Mouse (Mus musculus) thymus, postnatal 10 days (tissue): ENCODE results near the gene Ticrr.

Experiments used
- DNase-seq, 2 experiments: peaks; one replicate each; pipeline ENCODE4 v3.0.0; 2021; ENCODE audit warnings: low spot score in 2 of 2

The Ticrr gene

DNA sequence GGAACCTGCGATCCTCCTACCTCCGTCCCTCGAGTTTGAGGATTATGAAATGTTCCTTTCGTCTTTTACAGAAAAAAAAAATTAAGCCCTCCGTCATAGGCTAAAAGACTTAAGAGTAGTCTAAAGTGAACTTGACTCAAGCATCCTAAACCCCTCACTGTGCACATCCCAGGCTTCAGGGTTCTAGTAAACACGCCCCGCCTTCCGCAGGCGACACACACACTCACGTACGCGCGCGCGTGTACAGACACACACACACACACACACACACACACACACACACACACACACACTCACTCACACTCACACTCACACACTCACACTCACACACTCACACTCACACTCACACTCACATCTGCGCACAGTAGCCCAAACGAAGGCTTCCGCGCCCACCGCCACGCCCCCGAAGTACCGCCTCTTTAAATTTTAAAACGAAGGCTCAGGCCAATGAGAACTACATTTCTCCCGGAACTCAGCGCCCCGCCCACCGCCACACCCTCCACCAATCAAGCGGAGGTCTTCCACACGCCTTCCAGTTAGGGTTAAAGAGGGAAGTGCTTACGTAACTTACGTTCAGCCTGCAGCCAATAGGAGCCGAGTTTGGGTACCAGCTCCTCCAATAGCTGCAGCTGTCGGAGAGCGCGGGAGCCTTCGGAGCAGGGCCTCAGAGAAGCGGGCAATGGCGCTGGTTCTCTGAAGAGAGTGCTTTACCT lies at the start of gene Ticrr:
Gene Ticrr, plus strand, starts transcription at position 619 of the 713 bp plus-strand sequence.
- peak; percentile 97 for DNase-seq

DNA sequence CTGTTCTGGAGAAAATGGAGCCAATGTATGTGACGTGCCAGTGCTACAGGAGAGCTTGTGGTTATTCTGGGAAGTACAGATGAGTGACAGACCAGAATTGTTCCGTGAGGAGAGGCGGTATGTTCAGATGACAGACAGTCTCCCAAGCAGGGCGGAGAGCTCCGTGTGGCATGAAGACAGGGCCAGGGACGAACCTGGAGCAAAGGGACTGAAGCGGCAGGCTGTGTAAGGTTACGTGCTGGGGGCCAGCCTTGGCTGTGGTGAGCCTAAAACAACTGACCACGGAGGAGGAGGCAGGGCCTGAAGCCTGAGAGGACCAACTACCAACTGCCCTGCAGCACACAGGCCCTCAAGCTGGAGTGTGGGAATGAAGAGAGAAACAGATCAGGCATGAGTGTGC lies 48.1 kb upstream of the Ticrr start:
- no peak for DNase-seq

DNA sequence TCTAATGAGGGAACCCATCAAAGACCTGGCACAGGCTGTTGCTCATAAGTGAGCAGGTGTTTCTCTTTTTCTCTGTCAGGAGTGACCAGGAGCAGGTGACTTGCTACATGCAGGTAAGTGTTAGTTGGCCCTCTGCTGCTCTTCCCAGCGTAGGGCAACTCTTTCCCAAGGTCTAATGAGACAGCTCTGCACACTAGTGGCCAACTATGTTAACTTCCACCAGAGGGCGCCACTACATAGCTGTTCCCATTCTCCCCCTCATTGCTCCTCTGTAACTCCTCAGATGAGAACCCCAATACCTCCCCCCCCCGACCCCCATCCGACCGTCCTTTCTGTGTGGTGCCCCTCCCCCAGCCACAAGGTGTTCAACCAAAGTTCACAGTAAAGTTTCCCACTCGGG lies 47.2 kb upstream of the Ticrr start:
- DNase-seq: peak in 1 of 2 experiments; percentile 64

DNA sequence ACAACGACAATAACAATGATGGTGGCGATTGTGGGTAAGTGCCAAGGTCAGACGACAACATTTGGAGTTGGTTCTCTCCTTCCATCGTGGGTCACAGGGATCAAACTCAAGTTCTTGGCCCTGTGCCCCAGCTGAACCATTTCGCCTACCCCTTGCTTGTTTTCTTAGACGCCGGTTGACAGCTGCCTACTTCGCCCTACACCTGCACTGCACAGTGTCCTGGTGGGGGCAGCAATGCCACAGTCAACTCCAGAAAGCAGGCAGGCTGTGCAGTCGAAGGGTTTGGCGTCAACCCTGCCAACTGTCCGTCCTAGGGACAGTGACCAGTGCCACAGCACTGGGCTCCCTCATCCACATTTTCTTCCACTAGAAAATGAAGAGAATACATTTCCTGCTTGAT lies 46.7 kb upstream of the Ticrr start:
- DNase-seq: no peak

DNA sequence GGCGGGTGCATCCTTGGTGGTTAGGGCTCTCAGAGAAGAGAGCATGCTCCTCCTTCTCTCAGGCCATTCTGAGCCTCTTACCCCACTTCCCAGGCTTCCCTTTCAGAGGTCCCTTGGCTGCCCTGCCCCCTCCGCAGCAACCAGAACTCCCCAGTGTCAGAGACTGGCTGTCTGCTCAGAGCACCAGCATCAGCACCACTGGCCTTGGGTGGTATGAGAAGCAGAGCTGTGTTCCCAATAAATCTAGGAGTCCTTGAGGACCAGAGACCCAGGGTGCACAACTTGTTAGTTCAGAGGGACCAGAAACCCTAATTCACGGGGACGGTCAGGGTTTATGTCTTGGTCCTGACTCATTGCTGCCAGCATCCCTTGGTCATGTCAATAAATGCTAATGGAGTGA lies 45.0 kb upstream of the Ticrr start:
- DNase-seq: no peak

DNA sequence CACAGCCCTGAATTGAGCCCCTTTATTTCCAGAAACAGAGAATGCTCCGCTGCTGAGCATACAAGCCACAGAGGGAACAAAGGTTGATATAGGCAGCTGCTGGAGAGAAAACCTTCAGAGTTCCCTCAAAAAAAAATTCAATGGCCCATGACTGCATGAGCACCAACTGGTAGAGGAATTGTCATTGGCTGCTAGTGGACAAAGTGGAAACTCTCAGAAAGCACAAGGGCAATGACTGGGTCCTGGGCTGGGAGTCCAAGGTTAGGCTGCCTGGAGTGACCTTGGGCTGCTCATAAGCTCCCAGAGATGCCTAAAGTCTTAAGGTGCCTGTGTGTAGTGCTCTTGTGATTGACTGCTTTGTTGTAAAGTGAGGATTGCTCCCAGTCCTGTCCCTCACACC lies 44.1 kb upstream of the Ticrr start:
- DNase-seq: no peak

DNA sequence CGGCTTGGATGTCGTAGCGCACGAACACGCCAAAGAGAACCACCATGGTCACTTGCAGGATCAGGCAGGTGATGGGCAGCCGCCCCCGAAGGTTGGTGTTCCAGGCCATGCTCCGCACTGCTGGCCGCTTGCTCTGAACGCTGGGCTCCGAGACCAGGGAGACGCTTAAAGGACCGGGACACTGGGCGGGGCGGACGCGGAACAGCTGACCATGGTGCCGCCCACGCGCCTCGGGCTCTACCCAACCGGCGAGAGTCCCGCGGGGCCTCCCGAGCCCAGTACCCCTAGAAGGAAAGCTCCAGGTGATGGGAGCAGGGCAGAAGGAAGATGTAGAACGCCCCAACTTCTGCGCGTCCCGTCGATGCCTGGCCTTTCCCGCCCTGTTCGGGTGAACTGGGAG lies 42.6 kb upstream of the Ticrr start, which contains the start of gene Rhcg:
Gene Rhcg, minus strand, starts transcription at position 240 of the 400 bp plus-strand sequence.
- DNase-seq: no peak

DNA sequence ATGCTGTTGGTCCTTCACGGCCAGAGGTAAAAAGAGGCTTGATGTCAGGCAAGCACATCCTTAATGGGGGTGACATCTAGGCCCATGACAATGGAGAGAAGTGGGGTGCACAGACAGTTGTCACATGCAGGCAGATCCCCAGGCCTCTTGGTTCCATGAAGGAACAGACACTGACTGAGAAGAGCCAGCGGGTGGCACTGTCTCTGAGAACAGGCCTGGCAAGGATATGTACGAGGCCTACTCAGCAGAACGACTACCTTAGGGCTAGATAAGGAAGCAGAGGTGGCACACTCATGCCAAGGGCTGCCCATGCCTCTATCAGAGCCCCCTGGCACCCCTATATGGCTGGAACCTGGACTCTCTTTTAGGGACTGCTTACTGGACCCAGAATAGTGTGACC lies 40.5 kb upstream of the Ticrr start:
- no peak for DNase-seq

DNA sequence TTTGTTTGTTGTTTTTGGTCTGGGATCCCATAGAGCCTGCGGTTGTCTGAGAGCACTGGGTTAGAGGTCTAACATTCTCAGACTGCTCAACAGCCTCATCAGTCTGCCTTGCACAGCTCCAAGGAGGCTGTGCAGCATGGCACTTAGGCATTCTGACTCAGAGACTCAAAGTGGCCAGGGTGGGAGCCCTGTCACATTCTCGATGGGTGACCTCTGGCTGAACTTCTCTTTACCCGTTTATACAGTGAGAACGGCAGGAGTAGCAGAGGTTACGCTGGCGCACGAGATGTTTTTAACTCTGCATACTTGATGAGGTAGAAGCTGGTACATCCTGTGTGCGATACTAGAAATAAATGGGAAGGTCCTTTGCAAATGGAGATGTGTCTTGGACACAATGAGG lies 36.9 kb upstream of the Ticrr start:
- no peak for DNase-seq

DNA sequence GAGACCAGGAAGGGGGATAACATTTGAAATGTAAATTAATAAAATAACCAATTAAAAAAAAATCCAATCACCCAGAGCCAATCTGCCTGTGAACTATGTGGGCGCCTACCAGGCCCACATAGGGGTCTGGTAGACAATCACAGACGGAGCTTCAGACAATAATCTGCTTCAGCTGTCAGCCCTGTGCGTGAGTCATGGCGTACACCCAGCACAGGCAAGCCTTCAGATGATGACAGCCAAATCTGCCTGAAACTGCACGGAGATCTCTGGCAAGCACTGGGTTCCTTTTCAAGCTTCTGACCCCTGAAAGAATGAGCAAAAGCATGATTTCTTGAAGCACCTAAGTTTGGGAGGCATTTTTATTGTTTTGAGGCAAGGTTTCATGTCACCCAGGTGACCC lies 33.8 kb upstream of the Ticrr start:
- no peak for DNase-seq

DNA sequence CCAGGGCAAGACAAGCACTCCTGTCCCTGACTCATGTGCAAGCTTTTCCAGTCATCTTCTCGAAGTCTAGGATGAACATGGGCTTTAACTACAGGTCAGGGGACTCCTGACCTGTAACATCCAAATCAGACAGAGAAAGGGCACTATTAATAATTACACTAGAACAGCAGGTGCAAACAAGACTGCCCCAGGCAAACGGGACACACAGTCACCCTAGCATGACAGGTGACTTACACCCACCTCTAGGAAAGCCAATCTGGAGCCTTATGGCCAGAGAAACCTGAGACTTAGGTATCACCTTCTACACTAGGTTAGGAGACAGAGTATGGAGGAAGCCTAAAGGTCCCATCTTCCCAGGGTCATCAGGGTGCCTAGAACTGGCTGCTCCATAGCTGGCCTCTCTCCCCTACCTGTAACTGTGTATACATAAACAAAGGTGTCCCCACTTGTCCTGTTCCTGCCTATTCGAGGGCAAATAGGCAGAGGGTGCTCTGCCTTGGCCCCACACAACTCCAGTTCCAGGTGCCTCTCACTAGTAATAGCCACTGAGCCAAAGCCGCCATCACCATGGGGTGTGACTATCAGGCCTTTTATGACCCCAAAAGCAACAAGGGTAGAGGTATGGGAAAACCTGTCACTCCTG lies 31.6 kb upstream of the Ticrr start:
- no peak for DNase-seq

DNA sequence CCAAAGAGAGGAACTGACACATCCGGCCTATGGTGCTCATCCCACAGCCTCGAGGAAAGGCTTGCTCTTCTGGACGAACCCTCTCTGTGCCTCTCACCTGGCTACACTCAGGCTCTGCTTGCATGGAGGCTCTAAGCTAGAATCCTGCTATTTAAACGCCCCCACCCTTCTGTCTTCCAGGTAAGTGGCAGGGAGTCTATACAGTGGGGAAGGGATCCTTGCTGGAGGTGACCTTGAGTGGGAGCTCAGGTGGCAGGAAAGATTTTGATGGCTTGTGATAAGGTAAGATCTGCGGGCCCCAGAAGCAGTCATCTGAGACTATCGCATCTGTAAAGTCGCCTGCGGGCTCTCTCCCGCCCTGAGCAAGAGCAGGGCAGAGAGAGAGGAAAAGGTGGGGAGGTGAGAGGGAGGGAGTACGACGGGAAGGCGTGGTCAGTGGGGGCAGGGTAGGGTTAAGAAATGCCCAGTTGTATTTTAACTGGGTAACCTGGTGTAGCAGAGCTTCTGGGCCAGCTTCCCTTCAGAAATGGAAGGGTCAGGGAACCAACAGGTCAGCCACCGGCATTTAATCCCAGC lies 28.1 kb upstream of the Ticrr start:
- no peak for DNase-seq

DNA sequence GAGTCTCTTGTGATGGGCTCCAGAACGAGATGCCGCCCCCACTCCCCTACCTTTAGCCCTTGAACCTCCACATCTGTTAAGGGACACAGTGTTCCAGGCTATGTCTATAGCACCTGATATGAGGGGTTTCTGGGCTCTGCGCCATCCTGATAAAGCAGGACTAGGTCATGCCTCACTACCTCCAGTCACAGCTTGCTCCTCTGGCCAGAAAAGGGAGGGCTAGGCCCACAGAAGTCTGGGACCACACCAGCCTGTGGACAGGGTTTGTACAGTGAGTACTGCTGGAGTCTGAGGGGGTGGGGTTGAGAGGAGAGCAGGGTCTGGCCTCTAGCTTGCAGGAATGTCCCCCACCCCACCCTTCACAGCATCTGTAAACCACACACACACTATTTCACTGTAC lies 12.8 kb upstream of the Ticrr start:
- no peak for DNase-seq

DNA sequence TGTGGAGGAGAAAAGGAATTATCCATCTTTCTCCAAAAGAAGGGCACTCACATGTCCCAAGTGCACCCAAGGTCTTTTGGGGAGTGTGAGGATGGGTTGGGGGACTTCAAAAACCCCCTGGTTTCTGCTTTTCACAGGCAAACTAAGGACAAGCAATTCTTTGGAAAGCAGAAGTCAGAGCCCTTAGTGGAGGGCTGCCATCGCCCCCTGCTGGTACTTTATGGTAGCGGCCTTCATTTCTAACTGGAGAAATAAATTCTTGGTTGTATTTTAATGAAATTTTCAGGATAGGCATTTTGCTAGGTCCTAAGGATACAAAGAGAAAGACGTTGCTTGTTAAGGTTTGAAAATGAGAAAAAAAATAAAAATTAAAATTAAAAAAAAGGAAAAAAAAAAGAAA lies 11.0 kb upstream of the Ticrr start:
- peak in 1 of 2 experiments; percentile 44 for DNase-seq

DNA sequence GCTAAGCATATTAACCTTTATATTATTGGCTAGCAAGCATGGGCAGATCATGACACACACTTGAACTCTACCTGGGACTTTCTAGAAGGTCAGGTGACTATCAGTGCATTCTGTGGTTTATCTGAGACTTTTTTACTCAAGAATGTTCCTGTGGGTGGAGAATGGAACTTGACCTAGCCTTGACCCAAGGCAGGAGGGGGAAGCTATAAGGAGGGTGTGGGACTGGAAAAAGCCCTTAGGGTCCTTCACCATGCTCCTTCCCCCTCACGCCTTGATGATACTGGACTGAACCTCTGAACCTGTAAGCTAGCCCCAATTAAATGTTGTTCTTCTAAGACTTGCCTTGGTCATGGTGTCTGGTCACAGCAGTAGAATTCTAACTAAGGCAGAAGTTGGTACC lies 5.8 kb upstream of the Ticrr start:
- DNase-seq: no peak

DNA sequence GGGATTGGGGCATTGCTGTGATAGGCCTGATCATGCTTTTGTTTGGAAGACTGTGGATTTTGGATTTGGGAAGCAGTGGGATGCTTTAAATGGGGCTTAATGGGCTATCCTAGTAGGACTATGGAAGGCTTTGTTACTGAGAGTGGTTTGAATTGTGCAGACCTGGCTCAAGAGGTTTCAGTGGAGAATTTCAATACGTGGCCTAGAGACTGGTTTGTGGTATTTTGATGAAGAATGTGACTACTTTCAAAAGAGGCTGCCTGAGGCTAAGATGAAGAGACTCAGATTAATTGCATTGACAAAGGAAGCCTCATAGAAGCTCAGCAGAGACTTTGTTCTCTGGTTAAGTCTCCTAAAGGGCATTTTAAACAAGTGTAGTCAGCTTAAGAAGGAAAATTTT lies 5.4 kb upstream of the Ticrr start:
- no peak for DNase-seq

DNA sequence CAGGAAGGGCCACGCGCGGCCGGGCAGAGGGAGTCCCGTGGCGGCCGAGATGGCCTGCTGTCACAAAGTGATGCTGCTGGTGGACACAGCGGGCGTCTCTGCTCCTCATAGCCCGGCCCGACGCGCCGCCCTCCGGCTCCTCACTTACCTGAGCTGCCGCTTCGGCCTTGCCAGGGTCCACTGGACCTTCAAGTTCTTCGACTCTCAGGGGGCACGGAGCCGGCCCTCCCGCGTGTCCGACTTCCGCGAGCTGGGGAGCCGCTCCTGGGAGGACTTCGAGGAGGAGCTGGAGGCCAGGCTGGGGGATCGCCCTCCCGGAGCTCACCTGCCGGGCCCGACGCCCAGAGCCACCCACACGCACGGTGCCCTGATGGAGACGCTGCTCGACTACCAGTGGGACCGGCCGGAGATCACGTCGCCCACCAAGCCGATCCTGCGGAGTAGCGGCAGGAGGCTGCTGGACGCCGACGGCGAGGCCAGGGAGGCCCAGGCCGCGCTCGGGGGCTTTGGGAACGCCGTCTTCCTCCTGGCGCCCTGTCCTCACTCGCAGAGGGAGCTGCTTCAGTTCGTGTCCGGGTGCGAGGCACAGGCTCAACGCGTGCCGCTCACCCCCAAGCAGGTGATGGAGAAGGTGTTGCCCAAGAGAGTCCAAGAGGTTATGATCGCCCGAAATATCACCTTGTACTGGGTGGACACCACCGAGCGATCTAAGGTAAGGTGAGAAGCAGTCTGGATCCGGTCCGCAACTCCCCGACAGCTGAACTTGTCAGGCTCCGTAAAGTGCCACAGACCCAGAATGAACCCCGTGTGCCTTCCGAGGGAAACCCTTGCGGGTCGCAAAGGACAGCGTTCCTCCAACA lies 525 bp downstream of the Ticrr start:
- DNase-seq: peak in 1 of 2 experiments; percentile 27

DNA sequence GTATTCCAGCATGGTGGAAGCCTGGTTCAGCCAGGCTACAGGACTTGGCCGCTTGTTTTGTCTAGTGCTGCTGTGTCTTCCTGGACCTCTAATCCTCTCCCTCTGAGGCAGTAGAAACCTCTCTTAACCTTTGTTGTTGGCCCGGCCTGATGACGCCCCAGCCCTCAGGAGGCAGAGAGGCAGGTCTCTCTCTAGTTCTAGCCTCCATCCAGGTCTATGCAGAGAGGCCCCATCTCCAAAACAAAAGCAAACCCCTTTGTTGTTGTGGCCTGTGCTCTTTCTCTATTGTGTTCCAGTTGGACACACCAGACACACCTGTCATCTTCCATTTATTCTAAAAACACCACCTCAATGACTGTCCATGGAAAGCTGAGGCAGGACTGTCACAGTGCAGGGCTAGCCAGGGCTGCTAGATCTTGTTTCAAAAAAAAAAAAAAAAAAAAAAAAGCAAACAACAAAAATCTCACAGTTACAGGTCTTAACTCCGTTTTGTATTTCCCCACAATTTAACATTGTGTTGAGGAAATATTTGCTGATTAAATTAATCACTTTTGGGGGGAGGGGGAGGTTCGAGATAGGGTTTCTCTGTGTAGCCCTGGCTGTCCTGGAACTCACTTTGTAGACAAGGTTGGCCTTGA lies 1.4 kb downstream of the Ticrr start:
- DNase-seq: no peak

DNA sequence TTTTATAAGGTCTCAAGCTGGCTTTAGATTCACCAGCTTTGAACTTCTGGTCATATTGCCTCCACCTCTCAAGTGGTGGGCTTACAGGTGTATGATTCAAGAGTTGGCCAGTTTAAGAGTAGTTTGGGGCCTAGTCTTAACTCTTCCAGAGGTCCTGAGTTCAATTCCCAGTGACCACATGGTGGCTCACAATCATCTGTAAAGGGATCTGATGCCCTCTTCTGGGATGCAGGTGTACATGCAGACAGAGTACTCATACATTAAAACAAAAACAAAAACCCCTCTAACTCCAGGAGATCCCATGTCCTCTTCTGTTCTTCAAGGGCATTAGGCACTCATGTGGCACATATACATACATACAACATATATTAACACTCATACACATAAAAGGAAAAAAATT lies 6.7 kb downstream of the Ticrr start:
- DNase-seq: no peak

DNA sequence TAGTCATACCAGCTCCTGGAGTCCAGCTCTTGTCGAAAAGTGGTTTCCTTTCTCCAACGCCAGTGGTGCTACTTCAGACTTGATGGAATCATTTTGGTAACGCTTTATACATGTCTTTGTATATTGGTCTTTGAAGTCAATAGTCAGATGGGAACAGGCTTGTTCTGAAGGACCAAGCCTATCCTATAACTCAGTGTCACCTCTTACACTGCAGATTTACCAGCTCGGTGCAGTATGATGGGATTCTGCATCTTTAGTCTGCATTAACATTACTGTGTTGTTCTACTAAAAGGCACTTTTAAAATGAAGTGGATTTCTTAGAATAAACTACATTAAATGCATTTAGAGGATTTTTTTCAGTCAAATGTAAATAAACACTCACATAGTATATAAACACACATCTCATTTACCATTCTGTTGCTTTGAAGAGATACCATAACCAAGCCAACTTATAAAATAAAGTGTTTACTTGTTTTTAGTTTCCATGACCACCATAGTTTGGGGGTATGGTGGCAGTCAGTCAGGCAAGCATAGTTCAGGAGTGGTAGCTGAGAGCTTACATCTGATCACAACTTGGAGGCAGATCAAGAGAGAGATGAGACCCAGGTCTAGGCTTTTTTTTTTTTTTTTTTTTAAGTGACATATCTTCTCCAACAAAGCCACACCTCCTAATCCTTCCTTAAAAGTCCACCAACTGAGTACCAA lies 11.1 kb downstream of the Ticrr start:
- DNase-seq: no peak

DNA sequence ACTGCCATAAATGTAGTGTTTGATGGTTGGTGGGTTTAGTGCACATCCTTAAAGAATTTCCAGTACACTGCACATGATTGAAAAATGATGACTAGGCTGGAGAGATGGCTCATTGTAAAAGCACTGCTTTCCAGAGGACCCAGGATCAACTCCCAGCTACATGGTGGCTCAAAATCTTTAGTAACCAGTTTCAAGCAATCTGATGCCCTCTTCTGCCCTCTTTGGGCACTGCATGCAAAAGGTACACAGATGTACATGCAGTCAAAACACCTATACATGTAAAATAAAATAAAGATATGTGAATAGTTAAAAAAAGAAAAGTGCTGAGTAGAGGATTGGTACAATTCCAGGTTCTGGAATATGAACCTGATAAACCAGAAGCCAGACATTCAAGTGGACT lies 19.2 kb downstream of the Ticrr start:
- no peak for DNase-seq
